Mouse (Mus musculus) midbrain, embryonic 14.5 days (tissue): ENCODE results near the gene Exosc2. TPM values are rescaled to one million over a fixed set of nuclear protein-coding genes. Genes with fewer than 3 reads are reported as not detected.
"Not testable (repeated sequence)": the region's sequence is repeated elsewhere in the genome, so short reads cannot be mapped to it uniquely, and the experiment has no call there.

ENCODE experiments used
- ATAC-seq: fragments of 200-750 bp; cut with Nextera tagmentation; 2 replicates; pipeline ENCODE4 v1.8.0; 2017; ENCODE audit warnings: moderate number of reproducible peaks, moderate library complexity; ENCODE audit not compliant: low FRiP score, low TSS enrichment
- DNase-seq: peaks from one replicate; pipeline ENCODE4 v3.0.0-alpha.2; 2015
- H3K27ac ChIP-seq: fragments of 300-500 bp; sonication (generic); replicated peaks from 2 replicates; pipeline ENCODE4 v1.5.1; 2014; ENCODE audit warnings: mild to moderate bottlenecking, low read depth, low read length, moderate library complexity
- H3K27me3 ChIP-seq: fragments of 300-500 bp; sonication (generic); 2 replicates; pipeline ENCODE4 v1.6.1; 2014; ENCODE audit warnings: low read length, control low read depth, mixed read lengths; ENCODE audit not compliant: control insufficient read depth, insufficient read depth
- H3K36me3 ChIP-seq: fragments of 300-500 bp; sonication (generic); 2 replicates; pipeline ENCODE4 v1.6.1; 2014; ENCODE audit warnings: low read length, control low read depth; ENCODE audit not compliant: control insufficient read depth, insufficient read depth
- H3K4me1 ChIP-seq: fragments of 300-500 bp; sonication (generic); 2 replicates; pipeline ENCODE4 v1.6.1; 2014; ENCODE audit warnings: mild to moderate bottlenecking, antibody characterized with exemption, low read length, control low read depth; ENCODE audit not compliant: control insufficient read depth, insufficient read depth
- H3K4me2 ChIP-seq: fragments of 300-500 bp; sonication (generic); 2 replicates; pipeline ENCODE4 v1.6.1; 2014; ENCODE audit warnings: mild to moderate bottlenecking, low read length, moderate library complexity
- H3K4me3 ChIP-seq: fragments of 300-500 bp; sonication (generic); replicated peaks from 2 replicates; pipeline ENCODE4 v1.5.1; 2014; ENCODE audit warnings: low read depth, low read length
- H3K9ac ChIP-seq: fragments of 300-500 bp; sonication (generic); replicated peaks from 2 replicates; pipeline ENCODE4 v1.6.1; 2014; ENCODE audit warnings: mild to moderate bottlenecking, low read length, moderate library complexity
- H3K9me3 ChIP-seq: fragments of 300-500 bp; sonication (generic); 2 replicates; pipeline ENCODE4 v1.6.1; 2016; ENCODE audit warnings: low read length, control low read depth, mixed read lengths; ENCODE audit not compliant: control insufficient read depth
- WGBS: fragments of 180-500 bp; shearing (Covaris S2); extraction: QIAGEN DNeasy Blood & Tissue Kit; methylation state at CpG from one replicate; pipeline ENCODE4 v1.1.7; 2014; 5-methylcytosine and 5-hydroxymethylcytosine counted together
- polyA plus RNA-seq: library from polyadenylated mRNA; unstranded; fragments of >200 nt; fragmentation: Nextera tagmentation; extraction: Ambion mirVana; gene quantifications from 2 replicates; pipeline ENCODE4 v1.2.1, GENCODE M21; 2014

Exosc2 gene
- polyA plus RNA-seq, 1 experiment from 2014 or later, result 33.9 TPM

DNA sequence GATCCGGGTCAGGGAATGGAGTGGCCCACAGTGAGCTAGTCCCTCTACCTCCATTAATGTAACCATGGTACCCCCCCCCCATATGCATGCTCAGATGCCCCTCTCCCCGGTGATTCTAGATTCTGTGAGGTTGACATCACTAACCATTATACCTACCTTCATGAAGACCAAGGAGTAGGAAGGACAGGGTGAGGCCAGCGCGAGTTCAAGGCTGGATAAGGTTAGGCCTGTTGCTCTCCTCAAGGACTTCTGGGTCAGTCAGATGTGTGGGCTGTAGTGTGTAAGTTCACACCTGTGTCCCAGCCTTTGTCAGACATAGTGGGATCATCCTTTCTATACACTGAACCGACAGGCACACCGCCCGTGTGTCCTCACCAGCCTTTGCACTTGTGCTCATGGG, 14.1 kb upstream of the Exosc2 start:
- Histone ChIP-seq H3K36me3 (no peaks in the 10 kb centered on the region), H3K9me3 (no peaks in the 10 kb centered on the region), H3K27me3 (peaks cover 76% of the 10 kb centered on the region), H3K27ac (no peak overlapping the region), H3K4me1 (0 out of 2 replicates have a peak, but pooled peaks cover 9% of the 10 kb centered on the region), H3K4me2 (no peak overlapping the region), H3K9ac (no peak overlapping the region), H3K4me3 (no peak overlapping the region)
- ATAC-seq, result no peak
- WGBS, result 87% methylated on average over 7 of the region's 7 CpGs
- no peak for DNase-seq

DNA sequence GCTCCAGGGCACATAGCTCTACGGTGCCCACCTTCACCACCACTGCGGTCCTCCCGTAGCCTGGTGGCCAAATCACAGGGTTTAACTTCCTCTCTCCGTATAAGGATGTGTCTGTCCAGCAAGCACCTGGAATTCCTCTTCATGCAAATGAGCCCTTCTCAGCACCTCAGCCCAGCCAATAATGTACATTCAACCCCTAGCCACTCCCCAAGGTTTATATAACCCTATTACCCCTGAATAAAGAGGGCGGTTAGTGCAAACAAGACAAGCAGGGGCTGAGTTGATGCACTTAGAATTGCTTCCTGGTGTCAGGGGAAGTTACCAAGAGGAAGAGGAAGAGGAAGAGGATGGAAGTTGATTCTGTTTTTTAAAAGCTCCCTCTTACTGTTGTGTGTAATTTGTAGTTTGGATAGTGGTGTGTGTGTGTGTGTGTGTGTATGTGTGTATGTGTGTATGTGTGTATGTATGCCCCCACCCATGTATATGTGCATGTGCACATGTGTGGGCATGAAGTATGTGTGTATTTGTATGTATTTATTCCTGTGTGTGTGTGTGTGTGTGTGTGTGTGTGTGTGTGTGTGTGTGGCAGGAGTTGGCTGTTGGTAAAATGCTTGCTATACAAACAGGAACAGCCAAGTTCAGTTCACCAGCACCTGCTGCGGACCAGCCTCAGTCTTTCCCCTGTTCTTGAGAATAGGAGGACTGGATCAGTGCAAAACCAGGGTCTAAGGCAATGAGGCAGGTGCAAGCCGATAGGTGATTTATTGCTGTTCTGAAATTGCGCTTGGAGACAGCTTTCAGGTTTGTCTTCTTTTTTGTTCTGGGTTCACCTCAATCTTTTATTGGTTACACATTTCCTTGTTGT, 7.3 kb upstream of the Exosc2 start:
- Histone ChIP-seq H3K36me3 (no peaks in the 10 kb centered on the region), H3K4me2 (no peak overlapping the region), H3K27me3 (peaks cover 32% of the 10 kb centered on the region), H3K4me3 (no peak overlapping the region), H3K9ac (no peak overlapping the region), H3K4me1 (no peaks in the 10 kb centered on the region), H3K9me3 (no peaks in the 10 kb centered on the region), H3K27ac (no peak overlapping the region)
- DNase-seq (no peak), ATAC-seq (no peak)
- 71% methylated on average over 8 of the region's 8 CpGs for WGBS

DNA sequence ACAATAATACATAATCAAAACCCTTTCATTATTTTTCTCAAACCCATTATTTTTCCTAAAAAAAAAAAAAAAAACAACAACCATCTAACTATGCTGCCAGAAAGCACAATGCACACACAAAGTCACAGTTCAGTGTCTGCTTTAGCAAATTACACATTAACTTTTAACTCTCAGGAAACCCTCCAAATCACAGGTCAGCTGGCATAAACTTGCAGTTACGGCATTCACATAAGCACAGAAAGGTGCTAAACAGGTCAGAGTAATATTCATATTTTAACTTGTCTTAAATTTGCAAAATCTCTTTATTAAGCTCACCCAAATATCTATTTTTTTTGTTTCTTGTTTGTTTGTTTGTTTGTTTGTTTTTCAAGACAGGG, 6.7 kb upstream of the Exosc2 start:
- no peak overlapping the region for H3K4me3 ChIP-seq
- no peak overlapping the region for H3K27ac ChIP-seq
- H3K36me3 ChIP-seq, result no peaks in the 10 kb centered on the region
- H3K27me3 ChIP-seq, result peaks cover 25% of the 10 kb centered on the region
- ATAC-seq, result no peak
- no peaks in the 10 kb centered on the region for H3K9me3 ChIP-seq
- no peak overlapping the region for H3K9ac ChIP-seq
- H3K4me2 ChIP-seq, result no peak overlapping the region
- 94% methylated on average over 1 of the region's 1 CpGs for WGBS
- DNase-seq, result no peak
- no peaks in the 10 kb centered on the region for H3K4me1 ChIP-seq

DNA sequence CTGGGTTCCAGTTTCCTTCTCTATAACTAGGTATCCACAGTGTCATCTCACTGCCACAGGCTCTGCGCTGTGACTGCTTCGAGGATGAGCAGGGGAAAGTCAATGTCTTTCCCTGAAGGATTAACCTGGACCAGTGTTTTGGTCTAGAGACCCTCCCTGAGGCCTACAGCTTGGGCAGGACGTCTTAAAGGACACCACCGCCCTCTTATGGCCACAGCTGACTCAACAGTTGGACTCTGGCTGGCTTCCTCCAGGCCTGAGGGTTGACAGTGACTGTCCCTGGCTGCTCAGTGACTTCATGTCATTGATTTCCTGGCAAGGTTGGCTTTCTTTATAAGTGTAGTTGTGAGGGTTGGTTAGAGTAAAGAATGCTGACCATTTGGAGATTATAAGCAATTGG, 3.2 kb upstream of the Exosc2 start:
- Histone ChIP-seq H3K4me1 (peaks cover 4% of the 10 kb centered on the region; the same call in 1 of the 2 replicates), H3K4me2 (no peak overlapping the region), H3K9me3 (no peaks in the 10 kb centered on the region), H3K36me3 (no peaks in the 10 kb centered on the region), H3K27me3 (peaks cover 11% of the 10 kb centered on the region; the same call in 1 of the 2 replicates), H3K4me3 (no peak overlapping the region), H3K9ac (no peak overlapping the region), H3K27ac (no peak overlapping the region)
- DNase-seq, result peak; percentile 69
- WGBS, result 18% methylated on average over 4 of the region's 4 CpGs
- no peak for ATAC-seq

DNA sequence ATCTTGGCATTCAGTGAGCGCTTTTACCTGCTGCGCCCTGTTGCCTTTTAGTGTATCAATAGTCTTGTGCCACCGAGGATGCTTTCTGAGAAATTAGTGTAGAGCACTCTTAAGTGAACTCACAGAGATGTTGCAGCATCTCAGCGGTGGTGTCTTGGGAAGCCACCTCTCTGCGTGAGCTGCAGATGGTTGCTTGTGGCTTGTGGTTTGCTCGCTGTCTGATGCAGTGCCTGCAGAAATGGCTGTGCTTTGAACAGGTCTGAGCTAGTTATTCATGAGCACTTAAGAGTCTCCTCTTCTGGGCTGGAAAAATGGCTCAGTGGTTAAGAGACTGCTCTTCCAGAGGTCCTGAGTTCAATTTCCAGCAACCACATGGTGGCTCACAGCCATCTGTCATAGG, 8.1 kb downstream of the Exosc2 start:
- Histone ChIP-seq H3K27me3 (no peaks in the 10 kb centered on the region), H3K9me3 (no peaks in the 10 kb centered on the region), H3K4me2 (no peak overlapping the region), H3K4me1 (no peaks in the 10 kb centered on the region), H3K36me3 (peaks cover 62% of the 10 kb centered on the region), H3K4me3 (no peak overlapping the region), H3K9ac (no peak overlapping the region), H3K27ac (no peak overlapping the region)
- ATAC-seq (no peak), DNase-seq (no peak)
- WGBS, result 95% methylated on average over 6 of the region's 6 CpGs

DNA sequence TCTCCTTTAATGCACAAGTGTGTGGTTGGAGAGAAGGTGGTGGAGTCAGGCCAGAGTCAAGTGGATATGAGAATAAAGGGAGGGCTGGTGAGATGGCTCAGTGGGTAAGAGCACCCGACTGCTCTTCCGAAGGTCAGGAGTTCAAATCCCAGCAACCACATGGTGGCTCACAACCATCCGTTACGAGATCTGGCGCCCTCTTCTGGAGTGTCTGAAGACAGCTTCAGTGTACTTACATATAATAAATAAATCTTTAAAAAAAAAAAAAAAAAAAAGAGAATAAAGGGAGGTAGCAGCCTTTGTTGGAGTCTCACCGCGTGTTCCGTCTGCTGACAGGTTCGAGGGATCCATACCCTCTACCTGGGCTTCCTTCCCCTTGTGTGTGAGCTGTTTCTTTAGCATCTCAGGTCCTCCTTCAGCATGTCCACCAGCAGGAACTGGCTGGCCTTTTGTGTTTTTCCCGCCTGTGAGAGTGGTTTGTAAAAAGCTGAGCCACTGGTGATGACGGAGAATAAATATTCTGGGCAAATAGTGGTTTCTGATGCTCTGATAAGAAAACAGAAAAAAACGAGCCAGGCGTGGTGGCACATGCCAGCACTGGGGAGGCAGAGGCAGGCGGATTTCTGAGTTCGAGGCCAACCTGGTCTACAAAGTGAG, 10.7 kb downstream of the Exosc2 start:
- not testable (repeated sequence) for H3K9me3 ChIP-seq, H3K4me3 ChIP-seq, H3K27ac ChIP-seq, H3K4me2 ChIP-seq, H3K27me3 ChIP-seq, H3K9ac ChIP-seq, ATAC-seq, H3K4me1 ChIP-seq, DNase-seq
- peaks cover 36% of the 10 kb centered on the region for H3K36me3 ChIP-seq
- 89% methylated on average over 15 of the region's 15 CpGs for WGBS

DNA sequence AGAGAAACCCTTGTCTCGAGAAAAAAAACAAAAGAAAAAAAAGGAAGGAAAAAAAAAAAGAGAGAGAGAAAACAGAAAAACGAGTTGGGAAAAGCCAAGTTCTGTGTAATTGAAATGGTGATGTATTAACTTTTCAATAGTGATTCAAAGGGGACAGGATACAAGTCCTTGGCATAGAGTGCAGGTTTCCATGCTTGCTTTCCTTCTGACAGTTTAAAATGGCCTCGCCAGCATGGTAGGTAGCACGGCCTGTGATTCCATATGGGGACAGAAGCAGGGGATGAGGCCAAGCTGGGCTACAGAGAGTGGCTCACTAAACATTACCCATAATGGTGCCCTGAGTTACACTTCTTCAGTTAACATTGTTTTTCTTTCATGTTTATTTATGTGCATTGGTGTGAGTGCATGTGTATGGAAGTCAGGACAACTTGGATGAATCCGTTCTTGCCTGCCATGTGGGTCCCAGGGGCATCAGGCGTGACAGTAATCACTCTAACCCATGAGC, 11.3 kb downstream of the Exosc2 start:
- no peak overlapping the region for H3K27ac ChIP-seq
- no peaks in the 10 kb centered on the region for H3K27me3 ChIP-seq
- H3K4me2 ChIP-seq, result no peak overlapping the region
- no peak overlapping the region for H3K4me3 ChIP-seq
- ATAC-seq, result no peak
- H3K9ac ChIP-seq, result no peak overlapping the region
- no peaks in the 10 kb centered on the region for H3K4me1 ChIP-seq
- no peaks in the 10 kb centered on the region for H3K9me3 ChIP-seq
- H3K36me3 ChIP-seq, result peaks cover 30% of the 10 kb centered on the region
- WGBS, result 90% methylated on average over 6 of the region's 6 CpGs
- DNase-seq, result no peak

DNA sequence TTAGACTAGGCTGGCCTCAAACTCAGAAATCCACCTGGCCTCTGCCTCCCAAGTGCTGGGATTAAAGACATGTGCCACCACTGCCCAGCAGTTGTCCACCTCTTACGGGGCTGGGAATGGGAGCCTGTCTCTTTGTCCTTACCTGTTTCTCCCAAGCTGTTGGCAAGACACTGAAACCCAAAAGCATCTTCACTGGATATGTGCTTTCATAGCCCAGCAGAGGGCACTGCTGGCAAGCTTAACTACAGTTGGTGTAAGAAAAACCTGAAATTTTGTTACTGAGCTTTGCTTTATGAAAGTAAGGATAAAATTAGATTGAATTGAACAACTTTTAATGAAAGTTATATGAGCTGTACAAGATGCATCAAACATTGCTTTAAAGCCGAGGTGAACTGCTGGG, 13.2 kb downstream of the Exosc2 start:
- Histone ChIP-seq H3K4me2 (no peak overlapping the region), H3K4me1 (no peaks in the 10 kb centered on the region), H3K9me3 (no peaks in the 10 kb centered on the region), H3K27ac (no peak overlapping the region), H3K4me3 (no peak overlapping the region), H3K27me3 (no peaks in the 10 kb centered on the region), H3K9ac (no peak overlapping the region), H3K36me3 (peaks cover 19% of the 10 kb centered on the region)
- ATAC-seq, result no peak
- peak; percentile 91 for DNase-seq
- WGBS, result 35% methylated on average over 2 of the region's 2 CpGs
